Mouse (Mus musculus): ENCODE results near the gene Sdf4. TPM values are rescaled to one million over a fixed set of nuclear protein-coding genes. Genes with fewer than 3 reads are reported as not detected.

Sdf4 gene
- polyA plus RNA-seq, 1 experiment: 111 TPM

- H3K4me3 ChIP-seq (replicated peaks; ENCODE audit: control insufficient read depth, low read depth, low read length): no peak overlapping the region
- H3K4me1 ChIP-seq (ENCODE audit: control insufficient read depth, insufficient read depth, low read length): no peaks in the 10 kb centered on the region
- TF ChIP-seq CTCF (IDR thresholded peaks at IDR 0.05; ENCODE audit: control insufficient read depth, insufficient read depth, low read length) (no peak), POLR2A (IDR thresholded peaks at IDR 0.05; ENCODE audit: borderline replicate concordance, control insufficient read depth, low read depth, low read length) (no peak)
- WGBS: 85% methylated on average over 4 of the region's 4 CpGs
- H3K27ac ChIP-seq (ENCODE audit: control insufficient read depth, insufficient read depth, low read depth, low read length, poor library complexity): no peak overlapping the region
Measured at GRCm38 (mm10) chr4:156053113-156053512, 60.4 kb downstream of the Sdf4 start.

GRCm38 (mm10) chr4:156054130-156054529, 61.5 kb downstream of the Sdf4 start:
- WGBS: 79% methylated on average over 4 of the region's 4 CpGs
- Histone ChIP-seq H3K4me1 (ENCODE audit: control insufficient read depth, insufficient read depth, low read length) (no peaks in the 10 kb centered on the region), H3K27ac (ENCODE audit: control insufficient read depth, insufficient read depth, low read depth, low read length, poor library complexity) (no peak overlapping the region), H3K4me3 (replicated peaks; ENCODE audit: control insufficient read depth, low read depth, low read length) (no peak overlapping the region)
- TF ChIP-seq POLR2A (IDR thresholded peaks at IDR 0.05; ENCODE audit: borderline replicate concordance, control insufficient read depth, low read depth, low read length): no peak
- TF ChIP-seq CTCF (IDR thresholded peaks at IDR 0.05; ENCODE audit: control insufficient read depth, insufficient read depth, low read length): no peak

GRCm38 (mm10) chr4:156054606-156055005, 61.9 kb downstream of the Sdf4 start:
- H3K27ac ChIP-seq (ENCODE audit: control insufficient read depth, insufficient read depth, low read depth, low read length, poor library complexity): no peak overlapping the region
- H3K4me3 ChIP-seq (replicated peaks; ENCODE audit: control insufficient read depth, low read depth, low read length): no peak overlapping the region
- H3K4me1 ChIP-seq (ENCODE audit: control insufficient read depth, insufficient read depth, low read length): no peaks in the 10 kb centered on the region
- no peak for TF ChIP-seq POLR2A (IDR thresholded peaks at IDR 0.05; ENCODE audit: borderline replicate concordance, control insufficient read depth, low read depth, low read length)
- TF ChIP-seq CTCF (IDR thresholded peaks at IDR 0.05; ENCODE audit: control insufficient read depth, insufficient read depth, low read length): no peak
- 89% methylated on average over 6 of the region's 6 CpGs for WGBS

GRCm38 (mm10) chr4:156055173-156055572, 62.5 kb downstream of the Sdf4 start:
- TF ChIP-seq POLR2A (IDR thresholded peaks at IDR 0.05; ENCODE audit: borderline replicate concordance, control insufficient read depth, low read depth, low read length) (no peak), CTCF (IDR thresholded peaks at IDR 0.05; ENCODE audit: control insufficient read depth, insufficient read depth, low read length) (no peak)
- H3K27ac ChIP-seq (ENCODE audit: control insufficient read depth, insufficient read depth, low read depth, low read length, poor library complexity): no peak overlapping the region
- WGBS: 85% methylated on average over 5 of the region's 5 CpGs
- H3K4me1 ChIP-seq (ENCODE audit: control insufficient read depth, insufficient read depth, low read length): no peaks in the 10 kb centered on the region
- no peak overlapping the region for H3K4me3 ChIP-seq (replicated peaks; ENCODE audit: control insufficient read depth, low read depth, low read length)

- no peak overlapping the region for H3K27ac ChIP-seq (ENCODE audit: control insufficient read depth, insufficient read depth, low read depth, low read length, poor library complexity)
- WGBS: 82% methylated on average over 10 of the region's 10 CpGs
- TF ChIP-seq CTCF (IDR thresholded peaks at IDR 0.05; ENCODE audit: control insufficient read depth, insufficient read depth, low read length): no peak
- no peak for TF ChIP-seq POLR2A (IDR thresholded peaks at IDR 0.05; ENCODE audit: borderline replicate concordance, control insufficient read depth, low read depth, low read length)
- H3K4me1 ChIP-seq (ENCODE audit: control insufficient read depth, insufficient read depth, low read length): no peaks in the 10 kb centered on the region
- no peak overlapping the region for H3K4me3 ChIP-seq (replicated peaks; ENCODE audit: control insufficient read depth, low read depth, low read length)
Measured at GRCm38 (mm10) chr4:156057702-156058101, 65.0 kb downstream of the Sdf4 start.

GRCm38 (mm10) chr4:156058826-156059225, 66.2 kb downstream of the Sdf4 start:
- 78% methylated on average over 9 of the region's 9 CpGs for whole genome bisulfite sequencing
- Histone ChIP-seq H3K4me3 (replicated peaks; ENCODE audit: control insufficient read depth, low read depth, low read length) (no peak overlapping the region), H3K4me1 (ENCODE audit: control insufficient read depth, insufficient read depth, low read length) (no peaks in the 10 kb centered on the region), H3K27ac (ENCODE audit: control insufficient read depth, insufficient read depth, low read depth, low read length, poor library complexity) (no peak overlapping the region)
- no peak for TF ChIP-seq CTCF (IDR thresholded peaks at IDR 0.05; ENCODE audit: control insufficient read depth, insufficient read depth, low read length)

- H3K27ac ChIP-seq (ENCODE audit: control insufficient read depth, insufficient read depth, low read depth, low read length, poor library complexity): no peak within 1 kb of the TSS
- no peaks in the 10 kb centered on the region for H3K4me1 ChIP-seq (ENCODE audit: control insufficient read depth, insufficient read depth, low read length)
- 72% methylated on average over 5 of the region's 5 CpGs for WGBS
- TF ChIP-seq POLR2A (IDR thresholded peaks at IDR 0.05; ENCODE audit: borderline replicate concordance, control insufficient read depth, low read depth, low read length) (no peak), CTCF (IDR thresholded peaks at IDR 0.05; ENCODE audit: control insufficient read depth, insufficient read depth, low read length) (no peak)
- H3K4me3 ChIP-seq (replicated peaks; ENCODE audit: control insufficient read depth, low read depth, low read length): no peak within 1 kb of the TSS
Measured at GRCm38 (mm10) chr4:156059261-156059660, 66.6 kb downstream of the Sdf4 start, which contains the start of gene Ttll10. TSS of gene Ttll10 (minus strand) at chr4:156059414.

GRCm38 (mm10) chr4:156059713-156060112, 67.0 kb downstream of the Sdf4 start:
- Histone ChIP-seq H3K4me1 (ENCODE audit: control insufficient read depth, insufficient read depth, low read length) (no peaks in the 10 kb centered on the region), H3K4me3 (replicated peaks; ENCODE audit: control insufficient read depth, low read depth, low read length) (no peak overlapping the region), H3K27ac (ENCODE audit: control insufficient read depth, insufficient read depth, low read depth, low read length, poor library complexity) (no peak overlapping the region)
- TF ChIP-seq CTCF (IDR thresholded peaks at IDR 0.05; ENCODE audit: control insufficient read depth, insufficient read depth, low read length) (no peak), POLR2A (IDR thresholded peaks at IDR 0.05; ENCODE audit: borderline replicate concordance, control insufficient read depth, low read depth, low read length) (no peak)
- 64% methylated on average over 10 of the region's 10 CpGs for WGBS

Other genes starting within 250 kb of the Sdf4 start
- 31.8 and 32.9 TPM in 2 replicates for gene Atad3a, start 231.8 kb upstream of the Sdf4 start, polyA plus RNA-seq (2011; ENCODE audit: insufficient read depth, insufficient read length, low replicate concordance, missing spikeins)
- 0.97 TPM in 1 of 2 replicates, not detected in the other for gene Vwa1, start 218.2 kb upstream of the Sdf4 start, polyA plus RNA-seq (2011; ENCODE audit: insufficient read depth, insufficient read length, low replicate concordance, missing spikeins)
- gene Tmem88b, start 207.0 kb upstream of the Sdf4 start, polyA plus RNA-seq (2011; ENCODE audit: insufficient read depth, insufficient read length, low replicate concordance, missing spikeins): 0.93 and 1.1 TPM in 2 replicates
- gene Ankrd65, start 202.4 kb upstream of the Sdf4 start, polyA plus RNA-seq (2011; ENCODE audit: insufficient read depth, insufficient read length, low replicate concordance, missing spikeins): 1.1 TPM in 1 of 2 replicates, not detected in the other
- gene Mrpl20, start 190.0 kb upstream of the Sdf4 start, polyA plus RNA-seq (2011; ENCODE audit: insufficient read depth, insufficient read length, low replicate concordance, missing spikeins): 146 and 244 TPM in 2 replicates
- gene Ccnl2, start 180.4 kb upstream of the Sdf4 start, polyA plus RNA-seq (2011; ENCODE audit: insufficient read depth, insufficient read length, low replicate concordance, missing spikeins): 92.0 and 149 TPM in 2 replicates
- 53.9 and 114 TPM in 2 replicates for gene Aurkaip1, start 161.6 kb upstream of the Sdf4 start, polyA plus RNA-seq (2011; ENCODE audit: insufficient read depth, insufficient read length, low replicate concordance, missing spikeins)
- gene Mxra8, start 153.2 kb upstream of the Sdf4 start, polyA plus RNA-seq (2011; ENCODE audit: insufficient read depth, insufficient read length, low replicate concordance, missing spikeins): 8.1 and 12.4 TPM in 2 replicates
- 21.0 and 50.2 TPM in 2 replicates for gene Dvl1, start 145.5 kb upstream of the Sdf4 start, polyA plus RNA-seq (2011; ENCODE audit: insufficient read depth, insufficient read length, low replicate concordance, missing spikeins)
- 0.42 TPM in 1 of 2 replicates, not detected in the other for gene Tas1r3, start 129.5 kb upstream of the Sdf4 start, polyA plus RNA-seq (2011; ENCODE audit: insufficient read depth, insufficient read length, low replicate concordance, missing spikeins)
- 2.8 and 5.9 TPM in 2 replicates for gene Cptp, start 123.4 kb upstream of the Sdf4 start, polyA plus RNA-seq (2011; ENCODE audit: insufficient read depth, insufficient read length, low replicate concordance, missing spikeins)
- 22.2 and 49.5 TPM in 2 replicates for gene Ints11, start 123.3 kb upstream of the Sdf4 start, polyA plus RNA-seq (2011; ENCODE audit: insufficient read depth, insufficient read length, low replicate concordance, missing spikeins)
- 5.2 and 18.4 TPM in 2 replicates for gene Pusl1, start 101.1 kb upstream of the Sdf4 start, polyA plus RNA-seq (2011; ENCODE audit: insufficient read depth, insufficient read length, low replicate concordance, missing spikeins)
- 15.1 and 30.6 TPM in 2 replicates for gene Acap3, start 101.0 kb upstream of the Sdf4 start, polyA plus RNA-seq (2011; ENCODE audit: insufficient read depth, insufficient read length, low replicate concordance, missing spikeins)
- gene Ube2j2, start 49.0 kb upstream of the Sdf4 start, polyA plus RNA-seq (2011; ENCODE audit: insufficient read depth, insufficient read length, low replicate concordance, missing spikeins): 63.5 and 71.8 TPM in 2 replicates
- gene C1qtnf12, start 30.6 kb upstream of the Sdf4 start, polyA plus RNA-seq (2011; ENCODE audit: insufficient read depth, insufficient read length, low replicate concordance, missing spikeins): 53.0 and 132 TPM in 2 replicates
- 1.8 and 2.0 TPM in 2 replicates for gene B3galt6, start 223 bp upstream of the Sdf4 start, polyA plus RNA-seq (2011; ENCODE audit: insufficient read depth, insufficient read length, low replicate concordance, missing spikeins)
- 6.4 and 12.4 TPM in 2 replicates for gene Tnfrsf4, start 21.0 kb downstream of the Sdf4 start, polyA plus RNA-seq (2011; ENCODE audit: insufficient read depth, insufficient read length, low replicate concordance, missing spikeins)
- gene Tnfrsf18, start 33.3 kb downstream of the Sdf4 start, polyA plus RNA-seq (2011; ENCODE audit: insufficient read depth, insufficient read length, low replicate concordance, missing spikeins): 7.9 and 8.0 TPM in 2 replicates
- gene Ttll10, start 66.5 kb downstream of the Sdf4 start, polyA plus RNA-seq (2011; ENCODE audit: insufficient read depth, insufficient read length, low replicate concordance, missing spikeins): not detected in 2 replicates
- 18.8 and 30.8 TPM in 2 replicates for gene 9430015G10Rik, start 117.1 kb downstream of the Sdf4 start, polyA plus RNA-seq (2011; ENCODE audit: insufficient read depth, insufficient read length, low replicate concordance, missing spikeins)
- gene Rnf223, start 137.6 kb downstream of the Sdf4 start, polyA plus RNA-seq (2011; ENCODE audit: insufficient read depth, insufficient read length, low replicate concordance, missing spikeins): 0.85 TPM in 1 of 2 replicates, not detected in the other
- 21.5 and 37.5 TPM in 2 replicates for gene Agrn, start 204.6 kb downstream of the Sdf4 start, polyA plus RNA-seq (2011; ENCODE audit: insufficient read depth, insufficient read length, low replicate concordance, missing spikeins)
- gene Isg15, start 207.9 kb downstream of the Sdf4 start, polyA plus RNA-seq (2011; ENCODE audit: insufficient read depth, insufficient read length, low replicate concordance, missing spikeins): 134 and 235 TPM in 2 replicates
- gene AW011738, start 210.4 kb downstream of the Sdf4 start, polyA plus RNA-seq (2011; ENCODE audit: insufficient read depth, insufficient read length, low replicate concordance, missing spikeins): 8.2 and 9.5 TPM in 2 replicates
- 0.99 and 1.8 TPM in 2 replicates for gene Perm1, start 223.0 kb downstream of the Sdf4 start, polyA plus RNA-seq (2011; ENCODE audit: insufficient read depth, insufficient read length, low replicate concordance, missing spikeins)
- gene Plekhn1, start 242.0 kb downstream of the Sdf4 start, polyA plus RNA-seq (2011; ENCODE audit: insufficient read depth, insufficient read length, low replicate concordance, missing spikeins): 15.7 and 42.5 TPM in 2 replicates
- 42.7 and 68.9 TPM in 2 replicates for gene Noc2l, start 243.1 kb downstream of the Sdf4 start, polyA plus RNA-seq (2011; ENCODE audit: insufficient read depth, insufficient read length, low replicate concordance, missing spikeins)